Mouse (Mus musculus) testis, adult 2 months (tissue): ENCODE results near the gene Mrps27. TPM values are rescaled to one million over a fixed set of nuclear protein-coding genes. Genes with fewer than 3 reads are reported as not detected.
A peak's percentile ranks its signal among the peaks of the same experiment; 100 is the strongest.

Experiments used
- H3K27ac ChIP-seq: fragments of 200-500 bp; 2 replicates; pipeline ENCODE4 v1.5.1; 2012; ENCODE audit warnings: low read depth, low read length; ENCODE audit not compliant: control insufficient read depth, insufficient read depth
- H3K27me3 ChIP-seq: fragments of 200-500 bp; 2 replicates; pipeline ENCODE4 v1.6.1; 2012; ENCODE audit warnings: mild to moderate bottlenecking, low read length, moderate library complexity; ENCODE audit not compliant: control insufficient read depth, insufficient read depth
- H3K36me3 ChIP-seq: fragments of 200-500 bp; 2 replicates; pipeline ENCODE4 v1.6.1; 2012; ENCODE audit warnings: mild to moderate bottlenecking, low read length; ENCODE audit not compliant: control insufficient read depth, insufficient read depth
- H3K4me1 ChIP-seq: fragments of 200-500 bp; 2 replicates; pipeline ENCODE4 v1.6.1; 2012; ENCODE audit warnings: low read length; ENCODE audit not compliant: control insufficient read depth, insufficient read depth
- H3K4me3 ChIP-seq: fragments of 200-500 bp; 2 replicates; pipeline ENCODE4 v1.5.1; 2012; ENCODE audit warnings: low read depth, mild to moderate bottlenecking, low read length, moderate library complexity, mixed read lengths; ENCODE audit not compliant: control insufficient read depth
- CTCF ChIP-seq: fragments of 200-500 bp; IDR thresholded peaks from 2 replicates; pipeline ENCODE4 v1.5.1; 2012; ENCODE audit warnings: low read depth, mild to moderate bottlenecking, inconsistent platforms, low read length, moderate library complexity; ENCODE audit not compliant: control insufficient read depth, insufficient read depth, insufficient replicate concordance
- POLR2A ChIP-seq: fragments of 200-500 bp; IDR thresholded peaks from 2 replicates; pipeline ENCODE4 v1.6.1; 2012; ENCODE audit warnings: low read depth, mild to moderate bottlenecking, inconsistent platforms, low read length, moderate library complexity; ENCODE audit not compliant: control insufficient read depth
- polyA plus RNA-seq: library from polyadenylated mRNA; depleted of rRNA; stranded (reverse); fragments of >200 nt; gene quantifications from 2 replicates; pipeline ENCODE4 v1.2.3, GENCODE M21; 2012

Mrps27 gene
- polyA plus RNA-seq, 1 experiment: 8.5 TPM

GRCm38 (mm10) chr13:99447403-99448199 lies 103.0 kb downstream of the Mrps27 start:
- Histone ChIP-seq H3K4me3 (no peak overlapping the region), H3K27me3 (no peaks in the 10 kb centered on the region), H3K36me3 (no peaks in the 10 kb centered on the region), H3K27ac (no peak overlapping the region), H3K4me1 (no peaks in the 10 kb centered on the region; the same call in 1 of the 2 replicates)
- TF ChIP-seq CTCF (no peak), POLR2A (no peak)

DNA sequence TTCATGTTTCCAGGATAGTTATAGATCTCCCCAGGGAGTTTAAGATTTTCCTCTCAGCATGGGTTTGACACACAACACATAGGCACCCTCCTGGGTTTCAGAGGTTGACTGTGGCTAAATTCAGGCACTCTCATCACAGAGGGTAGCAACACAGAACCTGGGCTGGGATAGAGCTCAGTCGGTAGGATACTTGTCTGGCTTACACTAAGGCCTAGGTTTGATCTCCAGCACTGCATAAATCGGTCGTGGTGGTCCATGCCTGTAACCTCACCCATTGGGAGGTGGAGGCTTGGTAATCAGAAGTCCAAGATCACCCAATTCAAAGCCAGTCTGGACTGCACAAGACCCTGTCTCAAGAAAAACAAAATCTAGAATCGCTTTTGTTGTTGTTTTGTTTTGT lies 103.7 kb downstream of the Mrps27 start:
- TF ChIP-seq POLR2A: no peak
- TF ChIP-seq CTCF: no peak
- no peak overlapping the region for H3K27ac ChIP-seq
- no peaks in the 10 kb centered on the region for H3K36me3 ChIP-seq
- no peaks in the 10 kb centered on the region for H3K27me3 ChIP-seq
- no peak overlapping the region for H3K4me3 ChIP-seq
- no peaks in the 10 kb centered on the region; the same call in 1 of the 2 replicates for H3K4me1 ChIP-seq

GRCm38 (mm10) chr13:99449547-99449946 lies 105.0 kb downstream of the Mrps27 start:
- no peak for TF ChIP-seq POLR2A
- no peak for TF ChIP-seq CTCF
- Histone ChIP-seq H3K27ac (no peak overlapping the region), H3K27me3 (no peaks in the 10 kb centered on the region)

GRCm38 (mm10) chr13:99450766-99451165 lies 106.2 kb downstream of the Mrps27 start:
- H3K27me3 ChIP-seq: no peaks in the 10 kb centered on the region
- TF ChIP-seq POLR2A (no peak), CTCF (no peak)
- no peak overlapping the region for H3K27ac ChIP-seq
- no peak overlapping the region for H3K4me3 ChIP-seq
- H3K36me3 ChIP-seq: no peaks in the 10 kb centered on the region
- H3K4me1 ChIP-seq: no peaks in the 10 kb centered on the region; the same call in 1 of the 2 replicates

More at GRCm38 (mm10) chr13:99449547-99449946, 105.0 kb downstream of the Mrps27 start:
- Histone ChIP-seq H3K36me3 (no peaks in the 10 kb centered on the region), H3K4me3 (no peak overlapping the region), H3K4me1 (no peaks in the 10 kb centered on the region; the same call in 1 of the 2 replicates)

GRCm38 (mm10) chr13:99451276-99451675 lies 106.7 kb downstream of the Mrps27 start:
- no peaks in the 10 kb centered on the region; the same call in 1 of the 2 replicates for H3K4me1 ChIP-seq
- H3K27ac ChIP-seq: peak overlapping the region; percentile 10
- H3K27me3 ChIP-seq: no peaks in the 10 kb centered on the region
- H3K36me3 ChIP-seq: no peaks in the 10 kb centered on the region
- H3K4me3 ChIP-seq: no peak overlapping the region
- no peak for TF ChIP-seq POLR2A

DNA sequence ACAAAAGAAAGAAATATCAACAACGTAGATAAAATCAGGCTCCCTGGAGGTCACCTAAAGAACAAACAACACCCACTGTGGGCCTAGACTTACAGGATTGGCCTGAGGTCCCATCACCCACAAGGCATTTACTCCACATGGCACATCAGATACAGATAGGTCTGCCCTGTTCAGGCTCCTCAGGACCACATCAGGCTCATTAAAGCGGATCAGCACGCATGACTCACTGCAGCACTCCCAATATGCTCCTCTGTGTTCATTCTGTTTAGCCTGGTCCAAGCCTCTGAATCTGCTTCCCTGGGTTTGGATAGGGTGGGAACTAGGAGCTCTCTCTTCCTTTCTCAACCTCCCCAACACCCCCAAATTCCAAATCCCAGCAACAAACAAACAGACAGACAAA lies 107.9 kb downstream of the Mrps27 start:
- H3K4me1 ChIP-seq: no peaks in the 10 kb centered on the region
- no peak overlapping the region for H3K27ac ChIP-seq
- no peaks in the 10 kb centered on the region for H3K27me3 ChIP-seq
- TF ChIP-seq POLR2A (no peak), CTCF (no peak)
- H3K4me3 ChIP-seq: no peak overlapping the region
- no peaks in the 10 kb centered on the region for H3K36me3 ChIP-seq

GRCm38 (mm10) chr13:99454977-99455376 lies 110.4 kb downstream of the Mrps27 start:
- no peak overlapping the region for H3K27ac ChIP-seq
- H3K27me3 ChIP-seq: no peaks in the 10 kb centered on the region
- no peak overlapping the region for H3K4me3 ChIP-seq
- no peak for TF ChIP-seq CTCF
- no peak for TF ChIP-seq POLR2A
- no peaks in the 10 kb centered on the region for H3K36me3 ChIP-seq
- H3K4me1 ChIP-seq: no peaks in the 10 kb centered on the region

DNA sequence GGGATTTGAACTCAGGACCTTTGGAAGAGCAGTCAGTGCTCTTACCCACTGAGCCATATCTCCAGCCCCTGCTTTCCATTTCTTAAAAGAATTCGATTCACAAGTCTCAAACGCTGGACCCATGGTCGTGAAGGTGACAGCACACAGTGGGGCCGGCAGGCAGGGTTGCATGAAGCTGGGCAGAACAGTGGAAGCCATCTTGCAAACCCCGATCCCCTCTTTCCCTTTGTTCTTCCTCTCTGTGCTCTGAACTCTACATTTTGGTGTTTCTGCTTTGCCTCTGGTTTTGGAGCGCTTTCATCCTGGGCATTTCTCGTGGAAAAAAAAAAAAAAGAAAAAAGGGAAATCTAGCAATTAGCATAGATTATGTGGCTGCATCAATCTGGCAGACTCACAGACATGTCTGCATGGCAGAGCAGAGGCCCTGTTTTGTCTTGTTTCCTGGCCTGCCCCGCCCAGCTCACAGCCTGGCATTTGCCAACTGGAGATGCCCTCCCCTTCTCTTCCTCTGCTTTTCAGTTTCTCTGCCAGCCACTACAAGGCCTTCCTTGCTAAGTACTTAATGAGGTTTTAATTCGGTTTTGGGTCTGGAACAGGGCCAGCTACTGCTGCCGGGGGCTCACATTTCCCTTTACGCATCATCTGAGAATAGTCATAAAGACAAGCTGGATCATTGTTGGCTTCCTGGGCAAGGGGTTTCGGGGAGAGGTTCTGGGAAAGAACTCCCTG lies 114.2 kb downstream of the Mrps27 start:
- H3K27me3 ChIP-seq: no peaks in the 10 kb centered on the region
- no peaks in the 10 kb centered on the region for H3K4me1 ChIP-seq
- no peaks in the 10 kb centered on the region for H3K36me3 ChIP-seq
- no peak overlapping the region for H3K27ac ChIP-seq
- TF ChIP-seq CTCF (no peak), POLR2A (no peak)
- no peak overlapping the region for H3K4me3 ChIP-seq
